Mouse (Mus musculus): ENCODE results near the gene Sympk. TPM values are rescaled to one million over a fixed set of nuclear protein-coding genes. Genes with fewer than 3 reads are reported as not detected.

The Sympk gene
- polyA plus RNA-seq (2015; fragmentation: Illumina TruSeq; extraction: RNeasy Lipid Tissue Mini Kit (QIAGEN cat#74804); ENCODE audit: insufficient read depth, low read depth, low replicate concordance): 20.0 TPM

DNA sequence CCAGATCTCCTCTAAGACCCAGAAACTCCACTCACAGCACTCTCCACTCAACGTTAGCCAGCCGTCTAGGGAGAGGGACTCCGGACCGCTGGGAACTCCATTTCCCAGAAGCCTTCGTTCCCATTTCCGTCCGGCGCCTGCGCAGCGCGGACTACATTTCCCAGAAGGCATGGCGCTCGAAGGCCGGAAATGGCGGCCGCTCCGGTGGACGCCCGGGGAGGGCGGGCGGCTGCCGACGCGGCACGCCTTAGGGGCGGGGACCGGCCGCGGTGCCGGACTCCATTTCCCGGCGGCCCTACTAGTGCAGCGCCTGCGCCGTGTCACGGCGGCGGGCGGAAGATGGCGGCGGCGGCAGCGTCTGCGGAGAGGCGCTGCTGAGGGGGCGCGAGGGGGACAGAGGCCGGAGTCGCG, at the start of gene Sympk:
Gene Sympk (plus strand): TSS at position 282 of the 411 bp plus-strand sequence.

DNA sequence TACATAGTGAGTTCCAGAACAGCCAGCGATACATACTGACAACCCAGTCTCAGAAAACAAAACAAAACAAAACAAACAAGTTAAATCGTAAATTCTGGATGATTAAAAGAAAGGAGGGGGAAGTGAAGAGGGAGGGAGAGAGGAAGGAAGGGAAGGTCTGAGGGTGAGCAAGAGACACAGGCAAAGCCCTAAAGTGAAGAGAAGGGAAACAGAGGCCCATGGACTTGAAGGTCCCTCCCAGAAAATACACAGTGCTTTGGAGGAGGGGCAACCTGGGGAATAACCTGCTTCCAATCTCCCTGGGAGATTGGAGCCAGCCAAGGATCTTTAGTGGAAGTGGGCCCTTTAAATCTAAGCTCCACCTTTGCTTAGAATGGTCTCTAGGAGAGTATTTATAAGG, 37.1 kb upstream of the Sympk start, which contains the start of gene Nanos2:
Gene Nanos2 (plus strand): TSS at position 301 of the 400 bp plus-strand sequence.

GRCm38 (mm10) chr7:18990601-18991295, 33.4 kb upstream of the Sympk start, which contains the start of gene Mypop:
Mypop (plus strand) TSS chr7:18991245.

GRCm38 (mm10) chr7:19003902-19004630, 20.1 kb upstream of the Sympk start, which contains the start of gene Irf2bp1:
Irf2bp1 (plus strand) TSS chr7:19004044.

GRCm38 (mm10) chr7:19023357-19023814, 791 bp upstream of the Sympk start, which contains the start of gene Foxa3:
Foxa3 (minus strand) TSS chr7:19023538.

DNA sequence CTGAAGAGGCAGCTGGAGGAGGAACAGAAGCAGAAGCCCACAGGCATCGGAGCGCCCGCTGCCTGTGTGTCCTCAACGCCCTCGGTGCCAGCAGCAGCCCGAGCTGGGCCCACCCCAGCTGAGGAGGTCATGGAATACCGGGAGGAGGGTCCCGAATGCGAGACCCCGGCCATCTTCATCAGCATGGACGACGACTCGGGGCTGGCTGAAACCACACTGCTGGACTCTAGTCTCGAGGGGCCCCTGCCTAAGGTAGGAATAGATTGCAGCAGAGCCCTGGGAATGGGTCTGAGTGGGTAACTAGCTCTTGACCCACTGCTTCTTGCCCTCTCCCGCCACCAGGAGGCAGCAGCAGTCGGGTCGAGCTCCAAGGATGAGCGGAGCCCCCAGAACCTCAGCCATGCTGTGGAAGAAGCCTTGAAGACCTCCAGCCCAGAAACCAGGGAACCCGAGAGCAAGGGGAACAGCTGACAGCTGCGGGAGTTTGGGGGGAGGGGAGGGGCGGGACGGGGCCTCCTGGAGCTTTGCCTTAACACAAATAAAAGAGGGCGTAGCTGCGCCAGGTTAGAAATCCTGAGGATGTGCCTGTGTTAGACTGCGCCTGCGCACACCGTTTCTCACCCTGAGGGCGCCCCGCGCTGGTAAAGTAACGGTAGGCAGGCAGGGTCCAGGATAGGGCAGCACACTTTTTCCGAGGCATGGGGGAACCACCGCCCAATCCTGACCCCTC, 30.0 kb downstream of the Sympk start, which contains the start of gene Rsph6a:
Gene Rsph6a (plus strand): TSS at position 644 of the 730 bp plus-strand sequence.

DNA sequence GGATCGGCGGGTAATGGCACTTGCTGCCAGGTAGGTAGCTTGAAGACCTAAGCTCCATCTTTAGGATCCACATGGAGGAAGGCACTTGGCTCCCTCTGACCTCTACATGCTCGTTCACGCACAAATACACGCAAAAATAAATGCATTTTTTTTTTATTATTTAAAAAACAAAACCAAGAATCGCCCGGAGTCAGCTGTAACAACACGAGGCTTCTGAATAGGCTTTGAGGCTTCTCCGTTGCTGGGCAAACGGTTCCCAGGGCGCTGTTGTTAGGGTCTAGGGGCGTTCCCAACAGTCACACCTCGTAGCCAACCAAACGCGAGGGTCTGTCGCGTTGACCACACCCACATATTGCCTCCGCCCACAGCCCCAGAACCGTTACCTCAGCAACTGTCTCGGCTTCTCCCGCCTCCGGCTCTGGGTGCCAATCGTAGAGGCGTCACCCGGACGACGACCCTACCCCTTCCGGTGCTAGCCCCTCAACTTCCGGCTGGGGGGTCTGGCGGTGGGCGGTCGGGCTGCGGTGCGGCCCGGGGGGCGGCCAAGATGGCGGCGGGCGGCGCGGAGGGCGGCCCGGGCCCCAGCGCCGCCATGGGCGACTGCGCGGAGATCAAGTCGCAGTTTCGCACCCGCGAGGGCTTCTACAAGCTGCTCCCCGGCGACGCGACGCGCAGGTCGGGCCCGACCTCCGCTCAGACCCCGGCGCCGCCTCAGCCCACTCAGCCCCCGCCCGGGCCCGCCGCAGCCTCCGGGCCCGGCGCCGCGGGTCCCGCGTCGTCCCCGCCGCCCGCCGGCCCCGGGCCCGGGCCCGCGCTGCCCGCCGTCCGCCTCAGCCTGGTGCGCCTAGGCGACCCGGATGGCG, 51.8 kb downstream of the Sympk start, which contains the start of gene Dmwd:
Gene Dmwd (plus strand): TSS at position 505 of the 863 bp plus-strand sequence.

GRCm38 (mm10) chr7:19083701-19084100, 59.5 kb downstream of the Sympk start, which contains the start of gene Dmpk:
Dmpk (plus strand) TSS chr7:19083849.

DNA sequence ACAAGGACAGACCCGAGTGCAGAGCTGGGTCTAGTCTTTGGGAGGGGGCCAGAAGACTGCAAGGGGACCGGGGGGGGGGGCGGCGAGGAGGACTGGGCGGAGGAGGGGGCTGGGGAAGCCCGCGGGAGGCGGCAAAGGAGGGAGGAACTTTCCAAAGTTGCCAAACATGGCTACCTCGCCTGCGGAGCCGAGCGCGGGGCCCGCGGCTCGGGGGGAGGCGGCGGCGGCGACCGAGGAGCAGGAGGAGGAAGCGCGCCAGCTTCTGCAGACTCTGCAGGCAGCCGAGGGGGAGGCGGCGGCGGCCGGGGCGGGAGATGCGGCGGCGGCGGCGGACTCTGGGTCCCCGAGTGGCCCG, 70.3 kb downstream of the Sympk start, which contains the start of gene Six5:
Gene Six5 (plus strand): TSS at position 124 of the 355 bp plus-strand sequence.

Other genes with a start within 250 kb of the Sympk start
- gene Psg19, start 225.9 kb upstream of the Sympk start, polyA plus RNA-seq (2015; fragmentation: Illumina TruSeq; extraction: RNeasy Lipid Tissue Mini Kit (QIAGEN cat#74804); ENCODE audit: insufficient read depth, low read depth, low replicate concordance): not detected
- not detected for gene Psg17, start 202.8 kb upstream of the Sympk start, polyA plus RNA-seq (2015; fragmentation: Illumina TruSeq; extraction: RNeasy Lipid Tissue Mini Kit (QIAGEN cat#74804); ENCODE audit: insufficient read depth, low read depth, low replicate concordance)
- gene Mill2, start 184.4 kb upstream of the Sympk start, polyA plus RNA-seq (2015; fragmentation: Illumina TruSeq; extraction: RNeasy Lipid Tissue Mini Kit (QIAGEN cat#74804); ENCODE audit: insufficient read depth, low read depth, low replicate concordance): 4.3 TPM
- gene Pglyrp1, start 153.0 kb upstream of the Sympk start, polyA plus RNA-seq (2015; fragmentation: Illumina TruSeq; extraction: RNeasy Lipid Tissue Mini Kit (QIAGEN cat#74804); ENCODE audit: insufficient read depth, low read depth, low replicate concordance): not detected
- gene Ccdc61, start 114.0 kb upstream of the Sympk start, polyA plus RNA-seq (2015; fragmentation: Illumina TruSeq; extraction: RNeasy Lipid Tissue Mini Kit (QIAGEN cat#74804); ENCODE audit: insufficient read depth, low read depth, low replicate concordance): 4.1 TPM
- 2.3 TPM for gene Nova2, start 98.5 kb upstream of the Sympk start, polyA plus RNA-seq (2015; fragmentation: Illumina TruSeq; extraction: RNeasy Lipid Tissue Mini Kit (QIAGEN cat#74804); ENCODE audit: insufficient read depth, low read depth, low replicate concordance)
- gene Nanos2, start 37.0 kb upstream of the Sympk start, polyA plus RNA-seq (2015; fragmentation: Illumina TruSeq; extraction: RNeasy Lipid Tissue Mini Kit (QIAGEN cat#74804); ENCODE audit: insufficient read depth, low read depth, low replicate concordance): not detected
- gene Mypop, start 33.1 kb upstream of the Sympk start, polyA plus RNA-seq (2015; fragmentation: Illumina TruSeq; extraction: RNeasy Lipid Tissue Mini Kit (QIAGEN cat#74804); ENCODE audit: insufficient read depth, low read depth, low replicate concordance): 2.5 TPM
- 5.9 TPM for gene Irf2bp1, start 20.3 kb upstream of the Sympk start, polyA plus RNA-seq (2015; fragmentation: Illumina TruSeq; extraction: RNeasy Lipid Tissue Mini Kit (QIAGEN cat#74804); ENCODE audit: insufficient read depth, low read depth, low replicate concordance)
- gene Foxa3, start 839 bp upstream of the Sympk start, polyA plus RNA-seq (2015; fragmentation: Illumina TruSeq; extraction: RNeasy Lipid Tissue Mini Kit (QIAGEN cat#74804); ENCODE audit: insufficient read depth, low read depth, low replicate concordance): 5.9 TPM
- not detected for gene Rsph6a, start 30.3 kb downstream of the Sympk start, polyA plus RNA-seq (2015; fragmentation: Illumina TruSeq; extraction: RNeasy Lipid Tissue Mini Kit (QIAGEN cat#74804); ENCODE audit: insufficient read depth, low read depth, low replicate concordance)
- gene Dmwd, start 51.9 kb downstream of the Sympk start, polyA plus RNA-seq (2015; fragmentation: Illumina TruSeq; extraction: RNeasy Lipid Tissue Mini Kit (QIAGEN cat#74804); ENCODE audit: insufficient read depth, low read depth, low replicate concordance): 10.7 TPM
- gene Dmpk, start 59.5 kb downstream of the Sympk start, polyA plus RNA-seq (2015; fragmentation: Illumina TruSeq; extraction: RNeasy Lipid Tissue Mini Kit (QIAGEN cat#74804); ENCODE audit: insufficient read depth, low read depth, low replicate concordance): 15.3 TPM
- gene Six5, start 70.2 kb downstream of the Sympk start, polyA plus RNA-seq (2015; fragmentation: Illumina TruSeq; extraction: RNeasy Lipid Tissue Mini Kit (QIAGEN cat#74804); ENCODE audit: insufficient read depth, low read depth, low replicate concordance): 8.4 TPM
- not detected for gene Gm4969, start 94.0 kb downstream of the Sympk start, polyA plus RNA-seq (2015; fragmentation: Illumina TruSeq; extraction: RNeasy Lipid Tissue Mini Kit (QIAGEN cat#74804); ENCODE audit: insufficient read depth, low read depth, low replicate concordance)
- 1.5 TPM for gene Fbxo46, start 95.5 kb downstream of the Sympk start, polyA plus RNA-seq (2015; fragmentation: Illumina TruSeq; extraction: RNeasy Lipid Tissue Mini Kit (QIAGEN cat#74804); ENCODE audit: insufficient read depth, low read depth, low replicate concordance)
- gene Qpctl, start 124.9 kb downstream of the Sympk start, polyA plus RNA-seq (2015; fragmentation: Illumina TruSeq; extraction: RNeasy Lipid Tissue Mini Kit (QIAGEN cat#74804); ENCODE audit: insufficient read depth, low read depth, low replicate concordance): 5.5 TPM
- gene Snrpd2, start 125.3 kb downstream of the Sympk start, polyA plus RNA-seq (2015; fragmentation: Illumina TruSeq; extraction: RNeasy Lipid Tissue Mini Kit (QIAGEN cat#74804); ENCODE audit: insufficient read depth, low read depth, low replicate concordance): 17.7 TPM
- 6.9 TPM for gene Gipr, start 141.8 kb downstream of the Sympk start, polyA plus RNA-seq (2015; fragmentation: Illumina TruSeq; extraction: RNeasy Lipid Tissue Mini Kit (QIAGEN cat#74804); ENCODE audit: insufficient read depth, low read depth, low replicate concordance)
- gene Eml2, start 152.0 kb downstream of the Sympk start, polyA plus RNA-seq (2015; fragmentation: Illumina TruSeq; extraction: RNeasy Lipid Tissue Mini Kit (QIAGEN cat#74804); ENCODE audit: insufficient read depth, low read depth, low replicate concordance): 6.4 TPM
- 3.5 TPM for gene Gpr4, start 188.2 kb downstream of the Sympk start, polyA plus RNA-seq (2015; fragmentation: Illumina TruSeq; extraction: RNeasy Lipid Tissue Mini Kit (QIAGEN cat#74804); ENCODE audit: insufficient read depth, low read depth, low replicate concordance)
- gene Opa3, start 204.0 kb downstream of the Sympk start, polyA plus RNA-seq (2015; fragmentation: Illumina TruSeq; extraction: RNeasy Lipid Tissue Mini Kit (QIAGEN cat#74804); ENCODE audit: insufficient read depth, low read depth, low replicate concordance): 3.2 TPM
- gene Vasp, start 247.4 kb downstream of the Sympk start, polyA plus RNA-seq (2015; fragmentation: Illumina TruSeq; extraction: RNeasy Lipid Tissue Mini Kit (QIAGEN cat#74804); ENCODE audit: insufficient read depth, low read depth, low replicate concordance): 15.6 TPM